Mouse (Mus musculus): Measurements from ENCODE around the gene Rgl2.

GRCm38 (mm10) chr17:33924577-33925283 is 4.6 kb upstream of the Rgl2 start:
- peak; percentile 53 for TF ChIP-seq CTCF (IDR thresholded peaks at IDR 0.05; ENCODE audit: low read depth, low read length)
- no peak for TF ChIP-seq POLR2A (IDR thresholded peaks at IDR 0.05; ENCODE audit: insufficient read depth, low read length)
- TF ChIP-seq EP300 (IDR thresholded peaks at IDR 0.05; ENCODE audit: insufficient read depth, low read depth, low read length): no peak

Data from ES-Bruce4 (cell line).